Mouse (Mus musculus) ovary, postnatal 10 days (tissue): Measurements from ENCODE around the gene Abcb1b.
A peak's percentile ranks its signal among the peaks of the same experiment; 100 is the strongest.
"Not testable (repeated sequence)": the region's sequence is repeated elsewhere in the genome, so short reads cannot be mapped to it uniquely, and the experiment has no call there.

Experiments used
- DNase-seq: peaks from one replicate; pipeline ENCODE4 v3.0.0; 2022; ENCODE audit warnings: low spot score

Gene Abcb1b

DNA sequence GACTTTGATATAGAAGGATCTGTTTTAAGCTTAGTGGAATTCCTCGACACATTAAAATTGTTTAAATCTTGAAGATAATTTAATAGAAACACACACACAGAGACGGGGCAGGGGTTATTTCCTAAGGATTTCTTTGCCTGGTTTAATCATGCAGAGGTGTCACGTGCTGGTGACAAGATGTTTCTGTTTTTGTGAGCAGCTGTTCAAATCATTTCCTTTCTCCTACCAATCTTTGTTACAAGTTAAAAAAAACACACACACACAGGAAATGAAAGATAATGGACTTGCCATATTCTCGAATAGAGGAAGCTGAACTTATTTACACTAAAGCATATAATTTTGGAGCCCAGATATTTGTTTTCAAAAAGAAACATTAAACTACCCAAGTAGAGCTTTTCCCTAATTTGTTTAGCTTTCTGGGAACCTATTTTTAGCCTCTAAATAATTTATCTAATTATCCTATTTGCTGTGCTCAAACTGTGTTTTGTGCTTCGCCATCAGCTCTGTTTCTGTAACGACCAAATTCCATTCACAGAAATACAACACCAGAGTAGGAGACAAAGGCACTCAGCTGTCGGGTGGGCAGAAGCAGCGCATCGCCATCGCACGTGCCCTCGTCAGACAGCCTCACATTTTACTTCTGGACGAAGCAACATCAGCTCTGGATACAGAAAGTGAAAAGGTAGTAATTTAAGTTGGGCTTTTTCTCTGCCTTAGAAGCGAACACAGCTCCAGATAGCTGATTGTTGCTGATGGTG is 65.8 kb downstream of the Abcb1b start:
- DNase-seq: no peak

DNA sequence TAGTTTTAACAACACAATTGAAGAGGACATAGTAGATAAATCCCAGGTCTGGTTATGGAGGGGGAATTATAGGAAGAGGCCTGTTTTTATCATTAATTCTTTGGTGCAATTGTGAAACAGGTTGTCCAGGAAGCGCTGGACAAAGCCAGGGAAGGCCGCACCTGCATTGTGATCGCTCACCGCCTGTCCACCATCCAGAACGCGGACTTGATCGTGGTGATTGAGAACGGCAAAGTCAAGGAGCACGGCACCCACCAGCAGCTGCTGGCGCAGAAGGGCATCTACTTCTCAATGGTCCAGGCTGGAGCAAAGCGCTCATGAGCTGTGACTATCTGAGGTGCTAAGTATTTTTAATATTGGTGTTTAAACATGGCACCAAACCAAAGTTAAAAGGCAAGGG is 67.7 kb downstream of the Abcb1b start:
- not testable (repeated sequence) for DNase-seq

DNA sequence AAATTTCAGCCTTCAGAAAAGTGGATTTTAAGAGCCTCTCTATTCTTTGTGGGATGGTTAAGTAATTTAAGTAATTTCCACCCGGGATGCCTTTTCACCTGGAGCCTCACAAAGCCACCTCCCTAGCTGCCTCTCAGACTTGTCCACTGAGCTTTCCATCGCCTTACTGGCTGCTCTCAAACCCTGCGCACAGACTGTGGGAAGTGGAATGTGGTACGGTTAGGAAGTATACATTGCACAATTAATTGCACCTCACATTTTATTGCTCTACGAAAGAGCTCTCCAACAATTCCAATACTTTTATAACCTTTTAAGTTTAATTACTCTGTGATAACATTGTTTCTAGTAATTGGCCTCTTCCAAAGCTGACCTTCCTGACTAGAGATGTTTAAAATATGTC is 68.4 kb downstream of the Abcb1b start:
- DNase-seq: no peak

DNA sequence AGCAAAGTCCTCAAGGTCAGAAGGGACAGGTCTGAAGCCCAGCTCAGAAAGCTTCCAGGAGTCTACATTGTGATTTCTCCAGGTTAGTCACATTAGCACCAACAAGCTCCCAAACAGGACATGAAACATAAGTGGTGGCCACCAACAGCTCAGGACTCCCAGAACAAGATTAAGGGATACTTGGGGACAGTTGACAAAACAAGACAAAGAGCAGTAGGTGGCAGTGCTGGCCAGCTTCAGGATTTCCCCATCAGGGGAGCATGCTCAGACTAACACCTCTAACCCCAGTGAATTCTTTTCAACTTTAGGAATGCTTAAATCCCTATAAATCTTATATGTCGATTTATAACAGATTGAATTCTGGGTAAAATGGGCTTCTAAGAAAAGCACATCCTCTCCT is 70.1 kb downstream of the Abcb1b start:
- DNase-seq: no peak

DNA sequence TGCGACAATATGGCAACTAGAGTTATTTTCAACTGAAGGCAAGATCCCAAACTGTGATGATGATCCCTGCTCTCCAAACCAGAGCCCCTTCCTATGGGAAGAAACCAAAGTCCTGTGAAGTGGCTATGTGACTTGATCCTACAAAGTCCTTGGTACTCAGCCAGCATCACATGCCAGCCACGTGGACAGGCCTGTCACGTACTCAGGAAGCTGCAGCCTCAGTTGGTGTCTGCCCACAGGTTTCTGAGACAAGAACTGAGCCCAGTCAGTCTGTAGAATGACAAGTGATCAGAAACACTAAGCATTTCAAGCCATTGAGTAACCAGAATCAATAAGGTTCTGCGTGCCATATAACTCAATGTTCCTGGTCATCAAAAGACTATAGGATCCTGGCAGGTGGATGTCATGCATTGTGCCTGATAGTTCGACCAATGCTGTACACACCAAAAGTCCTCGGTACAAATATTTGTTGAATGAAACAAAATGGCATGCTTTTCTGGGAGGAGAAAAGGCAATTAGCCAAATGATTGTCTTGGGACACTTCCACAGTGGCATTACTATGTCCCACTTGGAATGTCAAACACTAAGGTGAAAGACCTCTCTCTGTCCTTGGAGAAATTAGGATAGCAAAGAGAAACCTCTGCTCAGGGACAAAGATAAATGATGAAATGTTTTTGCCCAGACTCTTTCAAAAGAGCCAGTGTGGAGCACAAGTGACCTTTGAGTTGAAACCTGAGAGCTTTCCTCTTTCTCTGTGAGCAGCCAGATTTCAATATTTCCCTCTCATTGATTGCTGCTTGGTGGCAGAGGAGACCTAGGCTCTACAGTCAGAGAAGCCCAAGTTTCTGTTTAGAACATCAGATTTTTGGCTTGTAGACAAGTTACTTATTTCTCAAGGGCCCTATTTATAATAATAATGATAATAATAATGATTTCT is 75.3 kb downstream of the Abcb1b start:
- no peak for DNase-seq

DNA sequence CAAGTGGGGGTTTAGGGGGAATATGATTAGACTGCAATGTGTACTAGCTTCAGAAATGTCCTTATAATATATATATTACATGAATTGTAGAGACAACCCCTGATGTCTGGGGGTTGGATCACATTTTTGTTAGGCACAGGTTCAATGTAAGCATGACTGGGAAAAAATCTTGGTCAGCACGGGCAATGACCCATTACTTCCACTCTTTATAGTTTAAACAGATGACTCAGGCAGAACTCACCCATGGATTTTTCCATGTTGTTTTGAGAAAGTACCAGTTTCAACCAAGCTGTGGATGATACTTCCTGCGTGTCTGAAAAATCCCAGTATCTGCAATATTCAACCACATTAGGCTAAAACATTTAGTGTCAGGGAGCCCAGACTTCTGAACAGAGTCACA is 79.1 kb downstream of the Abcb1b start:
- no peak for DNase-seq

- DNase-seq: no peak
These were observed 79.9 kb downstream of the Abcb1b start for GRCm38 (mm10) chr5:8877800-8878199.

GRCm38 (mm10) chr5:8885837-8886236 is 87.9 kb downstream of the Abcb1b start:
- no peak for DNase-seq

GRCm38 (mm10) chr5:8893300-8894103 is 95.6 kb downstream of the Abcb1b start, which contains the start of gene Abcb4:
Gene Abcb4, plus strand, starts transcription at chr5:8893717.
- DNase-seq: peak; percentile 8

GRCm38 (mm10) chr5:8894104-8894425 is 96.1 kb downstream of the Abcb1b start:
- no peak for DNase-seq

GRCm38 (mm10) chr5:8894641-8895490 is 96.9 kb downstream of the Abcb1b start:
- no peak for DNase-seq

DNA sequence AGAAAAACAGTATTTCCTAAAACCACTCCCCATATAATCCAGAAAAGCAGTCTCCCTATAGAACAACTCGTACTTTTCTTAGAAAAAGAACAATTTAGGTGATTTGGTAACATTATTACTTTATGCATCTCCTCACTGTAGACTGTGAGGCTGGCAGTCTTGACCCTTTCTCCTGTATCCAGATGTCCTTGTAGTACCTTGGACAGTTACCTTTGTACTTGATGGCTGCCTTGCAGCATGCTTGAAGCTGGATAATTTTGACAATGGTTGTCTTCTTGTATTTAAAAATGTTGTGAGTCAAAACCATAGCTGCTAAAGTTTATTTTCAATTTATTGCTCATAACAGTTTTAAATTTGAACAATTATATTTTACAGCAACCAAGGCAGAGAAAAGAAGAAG is 98.3 kb downstream of the Abcb1b start:
- no peak for DNase-seq

- no peak for DNase-seq
These were observed 100.3 kb downstream of the Abcb1b start for GRCm38 (mm10) chr5:8898246-8898645.

- DNase-seq: no peak
These were observed 103.1 kb downstream of the Abcb1b start for GRCm38 (mm10) chr5:8901001-8901400.

DNA sequence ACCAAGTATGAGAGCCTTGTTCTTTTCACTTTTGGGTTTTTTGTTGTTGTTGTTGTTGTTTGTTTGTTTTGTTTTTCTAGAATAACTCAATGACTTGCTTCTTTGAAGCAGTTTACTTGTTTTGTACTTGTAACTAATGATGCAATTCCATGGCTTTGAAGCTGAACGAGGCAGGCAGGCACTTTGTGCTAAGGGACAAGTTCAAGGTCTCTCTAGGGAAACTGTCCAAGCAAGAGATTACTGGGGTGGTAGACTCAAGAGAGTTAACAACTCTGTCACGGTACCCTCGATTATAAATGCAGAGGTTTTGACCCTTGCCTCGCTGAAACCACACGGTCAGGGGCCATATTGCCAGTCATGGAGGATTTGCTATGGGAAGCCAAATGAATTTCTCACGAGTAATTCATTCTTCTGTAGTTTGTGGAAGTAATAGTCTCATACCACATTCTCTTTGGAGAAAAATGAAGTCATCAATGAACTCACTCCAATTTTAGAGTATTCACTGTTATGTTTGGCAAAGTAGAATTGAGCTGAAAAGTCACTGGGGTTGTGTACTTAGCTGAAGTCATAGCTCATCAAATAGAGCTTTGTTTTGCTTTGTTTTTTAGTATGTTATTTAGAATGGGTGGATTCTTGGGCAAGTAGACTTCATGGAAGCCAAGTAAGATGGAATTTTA is 104.3 kb downstream of the Abcb1b start:
- no peak for DNase-seq

GRCm38 (mm10) chr5:8904539-8904938 is 106.6 kb downstream of the Abcb1b start:
- no peak for DNase-seq

DNA sequence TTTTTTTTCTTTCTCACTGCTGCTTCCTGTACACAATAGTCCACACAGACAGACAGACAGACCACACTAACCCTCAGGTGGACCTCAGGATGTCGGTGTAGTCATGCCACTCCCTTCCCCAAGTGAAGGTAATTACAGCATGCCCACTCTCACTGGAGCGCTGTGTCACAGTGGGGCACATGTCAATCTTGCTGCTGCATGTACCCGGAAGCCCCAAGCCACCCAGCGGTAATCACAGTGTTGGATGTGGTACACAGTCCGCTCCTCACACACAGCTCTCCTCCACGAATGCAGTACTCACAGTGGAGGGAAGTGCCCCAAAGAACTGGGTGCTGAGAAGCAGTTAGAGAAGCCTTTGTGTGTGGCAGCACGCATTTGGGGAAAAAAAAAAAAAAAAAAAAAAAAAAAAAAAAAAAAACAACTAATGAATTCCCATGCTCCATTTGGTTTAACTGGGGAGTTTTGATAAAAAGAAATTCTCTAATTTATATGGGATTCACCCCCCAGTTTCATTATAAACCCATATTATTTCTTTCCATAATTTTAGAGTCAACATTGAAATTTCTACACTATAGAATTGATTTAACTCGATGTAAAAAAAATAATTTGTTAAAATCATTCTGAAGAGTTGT is 113.7 kb downstream of the Abcb1b start:
- DNase-seq: no peak
